Mouse (Mus musculus) 416B (cell line): ENCODE measurements around the gene Cerkl.

ENCODE experiments used
- DNase-seq: peaks from one replicate; pipeline ENCODE4 v3.0.0; 2011; ENCODE audit warnings: low read depth

The Cerkl gene

GRCm38 (mm10) chr2:79443401-79443800 lies 13.2 kb downstream of the Cerkl start:
- DNase-seq, result no peak

- DNase-seq, result no peak
Measured at GRCm38 (mm10) chr2:79442906-79443305, 13.7 kb downstream of the Cerkl start.

GRCm38 (mm10) chr2:79442227-79442626 lies 14.4 kb downstream of the Cerkl start:
- DNase-seq, result no peak

- DNase-seq, result no peak
Measured at GRCm38 (mm10) chr2:79430061-79430460, 26.5 kb downstream of the Cerkl start.

- peak; percentile 33 for DNase-seq
Measured at GRCm38 (mm10) chr2:79429650-79430049, 26.9 kb downstream of the Cerkl start.

- DNase-seq, result no peak
Measured at GRCm38 (mm10) chr2:79429108-79429507, 27.5 kb downstream of the Cerkl start.

GRCm38 (mm10) chr2:79428569-79429104 lies 27.9 kb downstream of the Cerkl start:
- no peak for DNase-seq

GRCm38 (mm10) chr2:79428022-79428421 lies 28.6 kb downstream of the Cerkl start:
- no peak for DNase-seq

- no peak for DNase-seq
Measured at GRCm38 (mm10) chr2:79421696-79422095, 34.9 kb downstream of the Cerkl start.

- no peak for DNase-seq
Measured at GRCm38 (mm10) chr2:79414505-79414904, 42.1 kb downstream of the Cerkl start.

GRCm38 (mm10) chr2:79410903-79411255 lies 45.7 kb downstream of the Cerkl start:
- no peak for DNase-seq

GRCm38 (mm10) chr2:79410247-79410902 lies 46.2 kb downstream of the Cerkl start:
- no peak for DNase-seq

GRCm38 (mm10) chr2:79405661-79406405 lies 50.8 kb downstream of the Cerkl start:
- no peak for DNase-seq

- DNase-seq, result no peak
Measured at GRCm38 (mm10) chr2:79400045-79400444, 56.5 kb downstream of the Cerkl start.

- no peak for DNase-seq
Measured at GRCm38 (mm10) chr2:79399234-79400000, 57.2 kb downstream of the Cerkl start.

GRCm38 (mm10) chr2:79398831-79399230 lies 57.8 kb downstream of the Cerkl start:
- no peak for DNase-seq

- DNase-seq, result no peak
Measured at GRCm38 (mm10) chr2:79398343-79398742, 58.2 kb downstream of the Cerkl start.

- DNase-seq, result no peak
Measured at GRCm38 (mm10) chr2:79397107-79397506, 59.5 kb downstream of the Cerkl start.

- no peak for DNase-seq
Measured at GRCm38 (mm10) chr2:79379087-79380041, 77.2 kb downstream of the Cerkl start.

- DNase-seq, result no peak
Measured at GRCm38 (mm10) chr2:79378346-79379086, 78.1 kb downstream of the Cerkl start.
